Mouse (Mus musculus): ENCODE results near the gene Dpp8. TPM values are rescaled to one million over a fixed set of nuclear protein-coding genes. Genes with fewer than 3 reads are reported as not detected.

Gene Dpp8
- total RNA-seq, 1 experiment, result 17.9 TPM

GRCm38 (mm10) chr9:65050981-65051380, 18.8 kb downstream of the Dpp8 start:
- no peak overlapping the region for H3K27ac ChIP-seq (ENCODE audit: insufficient read depth, low read depth, low read length, poor library complexity, severe bottlenecking)
- no peaks in the 10 kb centered on the region for H3K4me1 ChIP-seq (ENCODE audit: control insufficient read depth in 2 of 2, insufficient read depth in 2 of 2, low read length in 2 of 2, poor library complexity in 1 of 2)
- H3K9me3 ChIP-seq (ENCODE audit: control insufficient read depth, insufficient read depth, low read depth, low read length), result no peaks in the 10 kb centered on the region
- no peak overlapping the region for H3K9ac ChIP-seq (ENCODE audit: insufficient read depth, low read depth, low read length, poor library complexity, severe bottlenecking)
- in situ Hi-C loops (cut with MboI; ENCODE audit: low sequenced_read_pairs in 2 of 2, unreplicated experiment in 2 of 2), result no loop called here
- no peak overlapping the region for H3K4me3 ChIP-seq (ENCODE audit: insufficient read depth in 1 of 2, low read depth in 1 of 2, low read length in 2 of 2, poor library complexity in 1 of 2, severe bottlenecking in 1 of 2)
- peaks cover 11% of the 10 kb centered on the region for H3K36me3 ChIP-seq (ENCODE audit: control insufficient read depth, insufficient read depth, low read length, poor library complexity, severe bottlenecking)
- DNase-seq (ENCODE audit: low read depth, low spot score), result no peak
- no peak for TF ChIP-seq ZC3H11A (IDR thresholded peaks at IDR 0.05; ENCODE audit: borderline replicate concordance, low read depth, low read length)
- no peak for TF ChIP-seq CHD2 (IDR thresholded peaks at IDR 0.05; ENCODE audit: low read depth, low read length)
- TF ChIP-seq HCFC1 (IDR thresholded peaks at IDR 0.05; ENCODE audit: borderline replicate concordance, insufficient read depth, low read length), result no peak
- no peak for TF ChIP-seq MAFK (IDR thresholded peaks at IDR 0.05; ENCODE audit: insufficient read depth, low read depth, low read length)
- no peak for TF ChIP-seq ZNF384 (IDR thresholded peaks at IDR 0.05; ENCODE audit: low read depth, low read length)

GRCm38 (mm10) chr9:65064251-65064650, 32.0 kb downstream of the Dpp8 start:
- Histone ChIP-seq H3K36me3 (ENCODE audit: control insufficient read depth, insufficient read depth, low read length, poor library complexity, severe bottlenecking) (peaks cover 12% of the 10 kb centered on the region; the same call in 1 of the 2 replicates), H3K4me3 (ENCODE audit: insufficient read depth in 1 of 2, low read depth in 1 of 2, low read length in 2 of 2, poor library complexity in 1 of 2, severe bottlenecking in 1 of 2) (no peak overlapping the region), H3K4me1 (ENCODE audit: control insufficient read depth in 2 of 2, insufficient read depth in 2 of 2, low read length in 2 of 2, poor library complexity in 1 of 2) (no peaks in the 10 kb centered on the region), H3K9ac (ENCODE audit: insufficient read depth, low read depth, low read length, poor library complexity, severe bottlenecking) (no peak overlapping the region), H3K9me3 (ENCODE audit: control insufficient read depth, insufficient read depth, low read depth, low read length) (no peaks in the 10 kb centered on the region), H3K27ac (ENCODE audit: insufficient read depth, low read depth, low read length, poor library complexity, severe bottlenecking) (no peak overlapping the region)
- no peak for TF ChIP-seq CHD2 (IDR thresholded peaks at IDR 0.05; ENCODE audit: low read depth, low read length)
- no peak for TF ChIP-seq MAFK (IDR thresholded peaks at IDR 0.05; ENCODE audit: insufficient read depth, low read depth, low read length)
- TF ChIP-seq HCFC1 (IDR thresholded peaks at IDR 0.05; ENCODE audit: borderline replicate concordance, insufficient read depth, low read length), result no peak
- no peak for TF ChIP-seq ZC3H11A (IDR thresholded peaks at IDR 0.05; ENCODE audit: borderline replicate concordance, low read depth, low read length)
- no peak for TF ChIP-seq ZNF384 (IDR thresholded peaks at IDR 0.05; ENCODE audit: low read depth, low read length)
- in situ Hi-C loops (cut with MboI; ENCODE audit: low sequenced_read_pairs in 2 of 2, unreplicated experiment in 2 of 2), result no loop called here
- no peak for DNase-seq (ENCODE audit: low read depth, low spot score)

- Histone ChIP-seq H3K4me1 (ENCODE audit: control insufficient read depth in 2 of 2, insufficient read depth in 2 of 2, low read length in 2 of 2, poor library complexity in 1 of 2) (no peaks in the 10 kb centered on the region), H3K4me3 (ENCODE audit: insufficient read depth in 1 of 2, low read depth in 1 of 2, low read length in 2 of 2, poor library complexity in 1 of 2, severe bottlenecking in 1 of 2) (no peak overlapping the region), H3K36me3 (ENCODE audit: control insufficient read depth, insufficient read depth, low read length, poor library complexity, severe bottlenecking) (peaks cover 9% of the 10 kb centered on the region; the same call in 1 of the 2 replicates), H3K9me3 (ENCODE audit: control insufficient read depth, insufficient read depth, low read depth, low read length) (no peaks in the 10 kb centered on the region), H3K9ac (ENCODE audit: insufficient read depth, low read depth, low read length, poor library complexity, severe bottlenecking) (no peak overlapping the region), H3K27ac (ENCODE audit: insufficient read depth, low read depth, low read length, poor library complexity, severe bottlenecking) (no peak overlapping the region)
- in situ Hi-C loops (cut with MboI; ENCODE audit: low sequenced_read_pairs in 2 of 2, unreplicated experiment in 2 of 2), result no loop called here
- no peak for DNase-seq (ENCODE audit: low read depth, low spot score)
- TF ChIP-seq HCFC1 (IDR thresholded peaks at IDR 0.05; ENCODE audit: borderline replicate concordance, insufficient read depth, low read length) (no peak), ZC3H11A (IDR thresholded peaks at IDR 0.05; ENCODE audit: borderline replicate concordance, low read depth, low read length) (no peak), ZNF384 (IDR thresholded peaks at IDR 0.05; ENCODE audit: low read depth, low read length) (no peak), MAFK (IDR thresholded peaks at IDR 0.05; ENCODE audit: insufficient read depth, low read depth, low read length) (no peak), CHD2 (IDR thresholded peaks at IDR 0.05; ENCODE audit: low read depth, low read length) (no peak)
Observed at GRCm38 (mm10) chr9:65070587-65070986, 38.4 kb downstream of the Dpp8 start.

- H3K9me3 ChIP-seq (ENCODE audit: control insufficient read depth, insufficient read depth, low read depth, low read length), result no peaks in the 10 kb centered on the region
- in situ Hi-C loops (cut with MboI; ENCODE audit: low sequenced_read_pairs in 2 of 2, unreplicated experiment in 2 of 2), result no loop called here
- no peak overlapping the region for H3K4me3 ChIP-seq (ENCODE audit: insufficient read depth in 1 of 2, low read depth in 1 of 2, low read length in 2 of 2, poor library complexity in 1 of 2, severe bottlenecking in 1 of 2)
- TF ChIP-seq MAFK (IDR thresholded peaks at IDR 0.05; ENCODE audit: insufficient read depth, low read depth, low read length) (no peak), ZC3H11A (IDR thresholded peaks at IDR 0.05; ENCODE audit: borderline replicate concordance, low read depth, low read length) (no peak)
- no peak overlapping the region for H3K9ac ChIP-seq (ENCODE audit: insufficient read depth, low read depth, low read length, poor library complexity, severe bottlenecking)
- no peak for DNase-seq (ENCODE audit: low read depth, low spot score)
- H3K36me3 ChIP-seq (ENCODE audit: control insufficient read depth, insufficient read depth, low read length, poor library complexity, severe bottlenecking), result peaks cover 9% of the 10 kb centered on the region; the same call in 1 of the 2 replicates
- no peaks in the 10 kb centered on the region for H3K4me1 ChIP-seq (ENCODE audit: control insufficient read depth in 2 of 2, insufficient read depth in 2 of 2, low read length in 2 of 2, poor library complexity in 1 of 2)
- H3K27ac ChIP-seq (ENCODE audit: insufficient read depth, low read depth, low read length, poor library complexity, severe bottlenecking), result no peak overlapping the region
Observed at GRCm38 (mm10) chr9:65073555-65073954, 41.3 kb downstream of the Dpp8 start.

- Histone ChIP-seq H3K36me3 (ENCODE audit: control insufficient read depth, insufficient read depth, low read length, poor library complexity, severe bottlenecking) (peaks cover 10% of the 10 kb centered on the region), H3K27ac (ENCODE audit: insufficient read depth, low read depth, low read length, poor library complexity, severe bottlenecking) (no peak overlapping the region), H3K4me3 (ENCODE audit: insufficient read depth in 1 of 2, low read depth in 1 of 2, low read length in 2 of 2, poor library complexity in 1 of 2, severe bottlenecking in 1 of 2) (no peak overlapping the region), H3K9ac (ENCODE audit: insufficient read depth, low read depth, low read length, poor library complexity, severe bottlenecking) (no peak overlapping the region), H3K9me3 (ENCODE audit: control insufficient read depth, insufficient read depth, low read depth, low read length) (no peaks in the 10 kb centered on the region), H3K4me1 (ENCODE audit: control insufficient read depth in 2 of 2, insufficient read depth in 2 of 2, low read length in 2 of 2, poor library complexity in 1 of 2) (no peaks in the 10 kb centered on the region)
- DNase-seq (ENCODE audit: low read depth, low spot score), result no peak
- in situ Hi-C loops (cut with MboI; ENCODE audit: low sequenced_read_pairs in 2 of 2, unreplicated experiment in 2 of 2), result no loop called here
- TF ChIP-seq ZC3H11A (IDR thresholded peaks at IDR 0.05; ENCODE audit: borderline replicate concordance, low read depth, low read length) (no peak), ZNF384 (IDR thresholded peaks at IDR 0.05; ENCODE audit: low read depth, low read length) (no peak)
Observed at GRCm38 (mm10) chr9:65074251-65074650, 42.0 kb downstream of the Dpp8 start.
